Mouse (Mus musculus) left cerebral cortex, adult 18-20 months (tissue): ENCODE measurements at regions not wholly inside any gene's neighbourhood (a gene's known extent, or its start where the extent isn't known, plus 50 kb on each side); places are given as distances from the start of the nearest gene placed in this dataset.
"Not testable (repeated sequence)": the region's sequence is repeated elsewhere in the genome, so short reads cannot be mapped to it uniquely, and the experiment has no call there.

Source experiments
- DNase-seq, 2 experiments: peaks; one replicate each; pipeline ENCODE4 v3.0.0; 2021 to 2022; ENCODE audit warnings: low spot score in 2 of 2, mixed read lengths in 1 of 2

DNA sequence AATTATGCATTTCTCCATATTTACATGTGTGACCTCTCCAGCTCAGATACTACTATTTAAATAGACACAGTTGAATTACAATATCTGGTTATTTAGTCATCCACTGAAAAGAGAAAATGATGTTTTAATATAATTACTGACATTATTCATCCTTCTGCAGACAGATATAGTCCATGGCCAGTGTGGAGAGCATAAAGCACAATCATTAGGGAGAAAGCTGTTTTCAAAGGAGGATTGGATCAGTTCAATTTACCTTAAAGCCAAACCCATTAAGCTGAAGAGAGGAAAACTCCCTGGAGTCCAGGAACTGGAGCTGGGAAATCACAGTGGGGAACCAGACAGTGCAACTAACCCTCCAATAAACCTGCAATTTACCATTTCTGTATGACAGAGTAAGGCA lies 339.8 kb upstream of the Rgs17 start:
- no peak for DNase-seq

DNA sequence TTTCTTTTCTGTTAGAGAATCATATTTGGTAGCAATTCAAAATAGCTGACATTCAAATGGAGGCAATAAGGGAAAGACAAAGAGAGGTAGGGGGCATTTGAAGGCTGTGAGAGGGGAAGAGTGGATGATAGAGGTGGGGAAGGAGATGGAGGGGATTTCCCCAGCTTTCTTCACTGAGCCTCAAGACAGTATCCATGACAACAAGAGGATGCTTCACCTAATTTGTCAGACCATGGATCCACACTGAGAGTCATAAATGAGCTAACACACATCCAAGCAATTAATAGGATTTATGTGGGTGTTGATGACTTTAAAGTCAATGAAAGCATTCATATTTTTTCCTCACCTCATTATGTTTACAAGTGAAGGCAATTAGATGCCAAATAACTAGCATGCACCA lies 343.5 kb upstream of the Rgs17 start:
- no peak for DNase-seq

DNA sequence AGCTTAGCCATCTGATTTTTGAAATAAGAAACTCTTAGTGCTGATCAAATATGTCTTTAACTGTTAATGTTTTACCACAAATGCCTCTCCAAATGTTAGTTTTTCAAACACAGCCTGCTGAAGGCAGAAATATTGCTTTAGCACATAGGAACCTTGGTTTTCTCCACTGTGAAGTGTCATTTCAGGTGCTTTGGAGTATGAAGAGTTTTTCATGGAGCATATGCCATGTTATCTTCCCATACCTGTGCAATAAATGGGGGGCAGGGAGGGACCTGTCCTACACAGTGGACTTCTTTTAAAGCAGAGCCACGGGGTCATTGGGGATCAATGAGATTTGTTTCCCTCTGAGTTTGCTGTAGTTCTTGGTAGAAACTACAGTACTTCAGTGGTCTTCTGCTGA lies 369.2 kb upstream of the Rgs17 start:
- DNase-seq: no peak

DNA sequence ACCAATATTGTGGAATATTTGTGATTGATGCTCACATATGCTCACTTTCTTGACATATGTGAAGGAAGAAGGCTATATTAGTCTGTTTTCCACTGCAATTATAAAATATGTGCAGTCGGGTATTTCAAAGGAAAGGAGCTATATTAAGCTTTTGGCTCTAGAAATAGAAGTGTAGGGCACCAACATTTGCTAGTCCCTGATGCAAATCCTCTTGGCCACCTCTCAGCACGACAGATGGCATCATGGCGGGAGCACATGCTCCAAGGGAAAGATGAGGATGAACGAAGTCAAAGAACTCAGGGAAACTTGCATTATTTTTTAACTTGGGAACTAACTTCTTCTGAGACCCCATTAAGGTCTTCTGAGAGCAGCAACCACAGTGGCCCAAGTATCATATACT lies 374.4 kb upstream of the Rgs17 start:
- peak; percentile 68 to 76 for DNase-seq

DNA sequence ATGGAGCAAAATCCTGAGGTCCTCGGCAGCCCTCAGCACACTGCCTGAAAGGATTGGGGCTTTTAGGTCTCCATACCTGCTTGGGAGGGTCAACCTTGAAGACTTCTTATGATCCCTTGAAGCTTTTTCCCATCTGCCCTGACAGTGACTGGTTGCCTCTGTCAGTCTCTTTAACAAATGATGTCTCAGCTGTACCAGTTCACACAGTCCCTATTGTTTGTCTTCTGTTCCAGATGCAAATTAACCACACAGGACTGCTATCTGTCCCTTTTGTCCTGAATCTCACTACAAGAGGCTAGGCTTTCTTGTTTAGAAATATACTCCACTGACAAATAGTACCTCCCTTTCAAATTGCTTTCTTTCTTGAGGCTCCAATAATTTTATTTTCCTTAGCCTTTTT lies 375.6 kb upstream of the Rgs17 start:
- DNase-seq: no peak

DNA sequence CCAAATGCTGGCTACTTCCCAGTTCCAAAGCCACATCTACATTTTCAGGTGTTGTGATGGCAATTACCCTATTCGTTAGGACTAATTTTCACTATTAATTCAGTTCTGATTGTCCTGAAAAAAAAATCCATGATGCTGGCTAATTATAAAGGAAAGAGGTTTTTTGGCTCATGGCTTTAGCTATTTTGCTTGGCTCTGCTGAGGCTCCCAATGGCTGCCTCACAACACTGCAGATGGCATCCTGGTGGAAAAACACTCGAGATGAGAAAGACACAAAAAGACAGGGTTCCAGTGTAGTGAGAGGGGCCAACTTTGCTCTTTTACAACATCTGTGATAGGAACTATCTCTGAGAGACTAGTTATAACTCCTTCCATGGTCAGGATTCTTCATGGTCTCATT lies 376.5 kb upstream of the Rgs17 start:
- no peak for DNase-seq

DNA sequence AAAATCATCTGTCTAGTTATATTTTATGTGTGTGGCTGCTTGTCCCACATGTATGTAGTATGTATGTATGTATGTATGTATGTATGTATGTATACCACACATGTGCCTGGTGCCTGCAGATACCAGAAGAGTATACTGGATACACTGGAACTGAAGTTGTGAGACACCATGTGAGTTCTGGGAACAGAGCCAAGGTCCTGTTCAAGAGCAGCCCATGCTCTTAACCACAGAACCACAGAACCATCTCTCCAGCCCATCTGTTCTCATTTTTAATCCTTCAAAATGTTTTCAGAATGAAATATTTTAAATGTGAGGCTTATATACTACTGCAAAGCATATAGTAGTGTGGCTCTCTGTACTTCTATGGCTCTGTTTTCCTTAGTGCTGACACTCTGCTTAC lies 379.3 kb upstream of the Rgs17 start:
- no peak for DNase-seq

DNA sequence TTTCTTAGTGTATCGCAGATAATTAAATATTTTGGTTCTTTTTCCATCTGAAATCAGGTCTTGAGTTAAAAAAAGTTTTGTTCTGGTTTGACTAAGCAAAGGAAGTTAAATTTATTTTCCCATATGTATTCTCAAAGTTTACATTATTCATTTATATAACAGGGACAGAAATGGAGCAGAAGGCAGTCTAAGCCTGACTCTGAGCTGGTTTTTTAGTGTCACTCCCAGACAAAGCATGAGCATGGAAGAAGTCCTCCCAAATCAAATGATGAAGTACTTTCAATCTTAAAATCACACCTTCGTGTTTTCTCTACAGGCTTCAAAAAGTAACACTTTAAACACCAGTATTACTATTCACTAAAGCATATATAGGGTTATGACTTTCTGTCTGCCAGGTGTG lies 387.2 kb upstream of the Rgs17 start:
- no peak for DNase-seq

DNA sequence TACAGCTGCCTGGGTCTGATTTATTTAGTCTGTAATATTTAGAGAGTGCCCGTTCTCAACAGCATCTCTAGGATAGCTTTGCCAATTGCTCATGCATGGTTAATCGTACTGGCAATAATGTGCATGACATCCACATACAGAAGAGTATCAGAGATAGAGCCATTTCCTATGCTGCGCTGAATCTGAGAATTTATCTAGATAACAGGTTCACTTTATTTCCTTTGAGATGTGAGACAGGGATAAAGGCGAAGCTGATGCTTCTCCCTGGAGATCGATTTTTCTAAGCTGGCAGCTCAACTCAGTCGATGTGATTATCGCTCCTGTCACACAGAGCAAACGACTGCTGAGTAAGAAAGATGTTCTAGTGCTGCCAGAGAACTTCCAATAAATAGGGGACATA lies 416.7 kb upstream of the Oprm1 start:
- no peak for DNase-seq

DNA sequence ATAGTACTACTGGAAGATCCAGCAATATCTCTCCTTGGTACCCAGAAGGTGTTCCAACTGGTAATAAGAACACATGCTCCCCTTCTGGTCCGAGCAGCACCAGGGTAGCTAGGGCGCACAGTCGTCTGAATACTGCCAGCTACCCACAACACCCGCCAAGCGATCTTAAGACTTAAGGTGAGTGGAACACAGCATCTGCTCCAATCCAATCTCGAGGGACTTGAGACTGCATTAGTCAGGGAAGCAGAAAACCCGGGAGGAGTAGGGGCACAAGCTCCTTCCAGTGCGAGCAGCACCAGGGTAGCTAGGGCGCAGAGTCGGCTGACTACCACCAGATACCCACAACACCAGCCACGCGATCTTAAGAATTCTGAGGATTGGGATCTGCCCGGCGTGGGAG lies 409.1 kb upstream of the Oprm1 start:
- DNase-seq: not testable (repeated sequence)

DNA sequence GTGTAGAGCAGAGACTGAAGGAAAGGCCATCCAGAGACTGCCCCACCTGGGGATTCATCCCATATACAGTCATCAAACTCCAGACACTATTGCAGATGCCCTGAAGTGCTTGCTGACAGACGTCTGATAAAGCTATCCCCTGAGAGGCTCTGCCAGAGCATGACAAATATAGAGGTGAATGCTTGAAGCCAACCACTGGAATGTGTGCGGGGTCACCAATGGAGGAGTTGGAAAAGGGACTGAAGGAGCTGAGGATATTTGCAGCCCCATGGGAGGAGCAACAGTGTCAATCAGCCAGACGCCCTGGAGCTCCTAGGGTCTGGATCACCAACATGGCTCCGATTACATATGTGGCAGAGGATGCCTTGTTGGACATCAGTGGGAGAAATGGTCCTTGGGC lies 392.1 kb upstream of the Oprm1 start:
- DNase-seq: no peak

DNA sequence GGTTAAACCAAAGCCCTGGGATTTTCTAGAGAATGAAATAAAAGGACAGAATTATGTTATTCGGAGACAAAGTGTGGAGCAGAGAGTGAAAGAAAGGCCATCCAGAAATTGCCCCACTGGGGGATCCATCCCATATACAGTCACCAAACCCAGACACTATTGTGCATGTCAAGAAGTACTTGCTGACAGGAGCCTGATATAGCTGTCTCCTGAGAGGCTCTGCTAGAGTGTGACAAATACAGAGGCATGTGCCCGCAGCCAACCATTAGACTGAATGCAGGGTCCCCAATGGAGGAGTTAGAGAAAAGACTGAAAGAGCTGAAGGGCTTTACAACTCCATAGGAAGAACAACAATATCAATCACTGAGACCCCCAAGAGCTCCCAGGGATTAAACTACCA lies 386.6 kb upstream of the Oprm1 start:
- DNase-seq: no peak

DNA sequence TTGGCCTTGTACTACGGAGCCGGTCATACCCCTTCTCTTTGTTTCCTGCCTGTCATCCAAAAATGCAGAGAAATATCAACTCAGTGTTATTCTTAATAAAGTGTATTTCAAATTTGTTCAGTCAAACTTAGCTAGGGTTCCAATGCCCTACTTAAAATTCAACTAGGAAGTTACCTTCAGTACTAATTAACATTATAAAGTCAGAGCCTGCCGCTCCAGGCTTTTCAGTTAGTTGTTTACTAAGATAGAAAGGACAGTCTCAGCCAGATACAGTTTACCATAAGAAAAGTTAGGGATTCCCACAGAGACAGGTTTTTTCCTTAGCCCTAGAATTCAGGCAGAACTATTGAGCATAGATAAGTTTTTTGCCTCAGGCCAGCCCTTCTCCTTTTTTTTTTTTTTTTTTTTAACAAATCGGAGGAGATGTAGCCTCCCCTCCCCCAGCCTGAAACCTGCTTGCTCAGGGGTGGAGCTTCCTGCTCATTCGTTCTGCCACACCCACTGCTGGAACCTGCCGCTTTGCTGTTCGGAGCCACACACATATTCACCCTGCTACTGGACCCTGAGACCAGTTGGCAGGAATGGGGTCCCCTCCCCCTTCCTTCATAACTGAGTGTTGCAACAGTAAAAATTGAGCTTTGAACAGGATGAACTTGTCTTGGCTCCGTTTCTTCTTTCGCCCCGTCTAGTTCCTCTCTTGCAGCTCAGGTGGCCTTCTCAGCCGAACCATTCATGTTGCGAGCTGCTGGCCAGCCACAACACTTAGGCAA lies 340.8 kb upstream of the Oprm1 start:
- DNase-seq: not testable (repeated sequence)

DNA sequence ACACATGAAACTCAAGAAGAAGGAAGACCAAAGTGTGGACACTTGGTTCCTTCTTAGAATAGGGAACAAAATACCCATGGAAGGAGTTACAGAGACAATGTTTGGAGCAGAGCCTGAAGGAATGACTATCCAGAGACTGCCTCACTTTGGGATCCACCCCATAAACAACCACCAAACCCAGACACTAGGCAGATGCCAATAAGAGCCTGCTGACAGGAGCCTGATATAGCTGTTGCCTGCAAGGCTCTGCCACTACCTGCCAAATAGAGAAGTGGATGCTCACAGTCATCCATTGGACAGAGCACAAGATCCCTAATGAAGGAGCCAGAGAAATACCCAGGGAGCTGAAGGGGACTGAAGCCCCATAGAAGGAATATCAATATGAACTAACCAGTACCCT lies 340.1 kb upstream of the Oprm1 start:
- DNase-seq: not testable (repeated sequence)

DNA sequence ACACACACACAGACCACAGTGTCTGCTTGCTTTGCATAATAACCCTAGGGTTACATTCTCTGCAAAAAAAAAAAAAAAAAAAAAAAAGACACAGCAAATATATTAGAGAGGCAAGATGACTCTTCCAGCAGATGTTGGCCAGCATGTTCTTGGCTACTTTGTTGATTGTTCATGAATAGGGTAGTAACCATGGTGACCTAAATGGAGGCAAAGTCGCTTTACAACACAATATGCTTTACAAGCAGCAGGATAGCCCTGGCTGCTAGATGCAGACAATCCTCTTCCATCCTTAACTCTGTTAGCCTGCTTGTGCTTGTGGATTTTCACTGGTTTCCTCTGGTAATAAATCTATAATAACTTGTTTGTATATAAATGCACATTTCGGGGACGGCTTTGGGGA lies 292.5 kb upstream of the Oprm1 start:
- no peak for DNase-seq

DNA sequence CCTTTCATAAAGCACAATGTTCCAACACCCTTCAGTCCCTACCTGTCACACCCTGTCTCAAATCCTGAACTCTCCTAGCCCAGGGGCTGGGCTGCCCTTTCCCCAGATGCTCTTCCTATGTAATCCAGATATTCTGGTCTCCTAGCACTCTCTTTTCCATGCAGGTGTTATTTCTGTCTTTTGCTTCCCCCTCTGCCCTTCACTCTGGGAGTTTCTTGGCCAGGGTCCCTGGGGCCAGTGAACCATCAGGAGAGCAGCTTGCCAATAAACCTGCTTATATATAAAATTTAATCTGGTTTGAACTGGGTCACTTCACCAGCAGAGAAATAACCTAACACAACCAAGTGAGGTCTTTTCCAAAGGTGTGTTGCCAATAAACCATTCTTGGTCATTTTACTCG lies 278.0 kb upstream of the Oprm1 start:
- no peak for DNase-seq

DNA sequence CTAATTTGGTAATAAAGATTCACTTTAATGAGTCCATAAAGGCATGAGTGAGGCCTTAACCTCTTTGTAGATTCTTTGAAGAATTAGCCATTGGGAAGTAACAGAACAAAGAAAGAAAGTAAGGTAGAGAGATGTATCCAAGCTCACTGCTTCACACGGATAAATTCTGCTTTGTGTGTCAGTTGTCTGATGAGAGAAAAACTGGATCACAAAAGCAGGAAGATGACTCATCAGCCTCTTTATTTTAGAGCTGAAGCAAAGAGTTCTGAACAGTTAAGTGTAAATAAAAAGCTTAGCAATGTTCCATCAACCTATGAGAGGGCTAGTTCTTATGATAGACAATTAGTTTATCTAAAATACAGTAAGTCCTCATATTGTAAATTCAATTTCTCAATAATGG lies 269.7 kb upstream of the Oprm1 start:
- no peak for DNase-seq

DNA sequence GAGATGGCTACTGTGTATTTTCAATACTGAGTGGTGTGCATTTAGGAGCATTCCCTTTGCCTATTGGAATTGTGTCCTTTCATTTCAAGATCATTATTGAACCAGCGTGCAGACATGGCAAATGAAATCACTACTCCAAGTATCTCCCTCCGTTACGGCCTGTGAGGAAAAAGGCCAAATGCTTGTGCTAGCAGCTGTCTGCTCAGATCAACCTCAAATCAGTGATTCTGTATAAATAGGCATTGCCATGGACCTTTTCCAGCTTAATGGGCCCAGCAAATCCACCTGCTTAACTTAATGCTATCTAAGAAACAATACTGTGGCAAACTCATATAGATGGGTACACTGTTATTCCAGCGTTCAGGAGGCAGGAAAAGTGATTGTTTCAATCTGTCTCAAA lies 265.6 kb upstream of the Oprm1 start:
- DNase-seq: no peak

DNA sequence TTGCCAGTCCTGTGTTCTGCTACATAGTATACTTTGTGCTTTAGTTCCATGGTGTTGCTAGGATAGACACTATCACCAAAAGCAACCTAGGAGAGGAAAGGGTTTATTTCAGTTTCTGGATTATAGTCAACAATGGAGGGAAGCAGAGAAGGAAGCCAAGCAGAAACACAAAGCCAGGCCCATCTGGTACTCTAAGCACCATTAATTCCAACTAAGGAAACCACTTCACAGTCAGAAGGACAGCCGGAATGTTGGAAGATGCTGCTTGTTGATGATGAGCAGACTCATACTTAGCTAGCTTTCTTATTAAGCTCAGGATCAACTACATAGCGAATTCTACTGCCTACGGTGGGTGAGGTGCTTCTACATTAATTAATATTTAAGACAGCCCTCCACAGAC lies 263.2 kb upstream of the Oprm1 start:
- no peak for DNase-seq

DNA sequence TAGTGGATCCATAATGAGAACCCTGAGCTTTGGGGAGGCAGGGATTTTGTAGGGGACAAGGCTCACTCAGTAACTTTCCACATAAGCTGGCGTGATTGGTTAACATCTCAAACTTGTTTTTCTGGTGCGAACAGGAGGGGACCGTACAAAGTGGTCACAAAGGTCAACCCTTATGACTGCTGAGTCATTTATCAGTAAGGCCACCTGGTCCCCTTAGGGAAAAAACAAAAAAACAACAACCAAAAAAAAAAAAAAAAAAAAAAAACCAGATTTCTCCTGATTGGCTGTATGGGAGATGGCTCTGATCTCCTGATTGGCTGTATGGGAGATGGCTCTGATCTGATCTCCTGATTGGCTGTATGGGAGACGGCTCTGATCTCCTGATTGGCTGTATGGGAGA lies 244.0 kb upstream of the Oprm1 start:
- no peak for DNase-seq

DNA sequence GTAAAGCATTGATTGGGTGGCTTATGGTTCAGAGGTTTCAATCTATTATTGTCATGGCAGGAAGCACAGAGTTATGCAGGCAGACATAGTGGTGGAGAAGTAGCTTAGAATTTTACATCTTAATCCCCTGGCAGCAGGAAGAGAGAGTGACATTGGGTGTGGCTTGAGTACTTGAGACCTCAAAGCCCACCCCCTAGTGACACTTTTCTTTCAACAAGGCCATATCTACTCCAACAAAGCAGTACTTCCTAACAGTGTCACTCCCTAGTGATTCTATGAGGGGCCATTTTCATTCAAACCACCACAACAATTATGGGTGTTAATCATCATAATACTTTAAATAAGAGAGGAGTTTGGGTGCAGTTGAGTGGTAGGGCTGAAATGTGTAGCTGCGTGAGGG lies 195.8 kb upstream of the Oprm1 start:
- no peak for DNase-seq

DNA sequence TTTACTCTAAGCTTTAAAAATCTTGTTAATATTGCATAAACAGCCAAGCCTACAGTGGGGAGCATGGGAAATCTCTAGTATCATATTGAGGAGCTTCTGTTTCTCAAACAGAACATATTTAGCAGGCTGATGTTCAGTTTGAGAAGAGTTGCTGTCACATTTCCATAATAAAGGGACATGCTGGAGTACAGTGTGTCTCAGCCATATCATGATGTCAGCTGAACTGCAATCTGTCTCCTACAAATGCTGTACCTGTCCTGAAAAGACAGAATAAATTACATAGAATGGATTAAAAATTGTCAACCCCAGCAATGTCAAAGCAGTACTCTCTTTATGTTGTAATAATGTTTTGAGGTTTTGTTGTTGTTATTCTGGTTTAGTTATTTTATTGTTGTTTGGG lies 179.7 kb upstream of the Oprm1 start:
- no peak for DNase-seq

DNA sequence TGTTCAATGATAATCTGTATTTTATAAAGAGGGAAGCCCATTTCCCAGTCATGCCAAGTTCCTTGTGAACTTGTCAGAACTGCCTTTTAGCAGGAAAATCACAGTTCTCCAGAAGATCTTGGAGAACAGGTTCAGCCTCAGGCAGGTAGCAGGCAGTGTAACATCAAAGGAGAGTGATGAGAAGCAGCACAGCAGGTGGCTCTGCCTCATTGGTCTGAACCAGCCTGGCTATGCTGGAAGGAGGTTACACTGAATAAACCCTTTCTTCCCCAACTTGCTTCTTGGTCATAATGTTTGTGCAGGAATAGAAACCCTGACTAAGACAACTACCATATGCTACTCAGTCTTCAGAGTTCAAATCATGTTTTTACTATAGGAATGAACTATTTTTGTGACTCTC lies 172.5 kb upstream of the Oprm1 start:
- not testable (repeated sequence) for DNase-seq

DNA sequence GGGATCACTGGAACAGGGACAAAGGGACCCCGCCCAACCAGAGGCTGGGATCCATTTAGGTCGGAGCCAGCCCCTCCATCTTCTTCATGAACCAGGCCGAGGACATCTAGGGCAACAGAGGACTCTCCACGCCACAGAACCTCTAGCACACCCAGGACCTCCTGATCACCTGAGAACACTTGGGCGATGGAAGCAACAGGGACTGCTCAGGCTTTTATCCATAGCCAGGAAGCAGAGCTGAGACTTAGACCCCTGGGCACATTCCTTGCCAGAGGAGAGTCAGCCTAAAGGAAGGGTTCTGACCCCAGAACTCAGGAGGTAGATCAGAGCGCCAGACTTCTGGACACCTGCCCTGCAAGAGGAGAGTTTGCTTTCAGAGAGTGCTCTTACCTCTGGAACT lies 168.1 kb upstream of the Oprm1 start:
- DNase-seq: no peak
